Mouse (Mus musculus): ENCODE measurements at regions not wholly inside any gene's neighbourhood (a gene's known extent, or its start where the extent isn't known, plus 50 kb on each side); places are given as distances from the start of the nearest gene placed in this dataset.

- no peak for DNase-seq
Observed at GRCm38 (mm10) chr1:81945236-81945635, 287.7 kb upstream of the Gm9747 start.

GRCm38 (mm10) chr1:81950140-81950550 lies 282.8 kb upstream of the Gm9747 start:
- no peak for DNase-seq

- DNase-seq, result no peak
Observed at GRCm38 (mm10) chr1:81950853-81951252, 282.1 kb upstream of the Gm9747 start.

GRCm38 (mm10) chr1:81951493-81952011 lies 281.4 kb upstream of the Gm9747 start:
- DNase-seq, result no peak

GRCm38 (mm10) chr1:81952095-81952494 lies 280.8 kb upstream of the Gm9747 start:
- no peak for DNase-seq

GRCm38 (mm10) chr1:81954507-81954906 lies 278.4 kb upstream of the Gm9747 start:
- DNase-seq, result no peak

- no peak for DNase-seq
Observed at GRCm38 (mm10) chr1:81967062-81967461, 265.9 kb upstream of the Gm9747 start.

GRCm38 (mm10) chr1:81967746-81968295 lies 265.1 kb upstream of the Gm9747 start:
- DNase-seq, result no peak

- no peak for DNase-seq
Observed at GRCm38 (mm10) chr1:81972575-81972974, 260.3 kb upstream of the Gm9747 start.

- DNase-seq, result no peak
Observed at GRCm38 (mm10) chr1:81973481-81973880, 259.4 kb upstream of the Gm9747 start.

- DNase-seq, result no peak
Observed at GRCm38 (mm10) chr1:82007943-82008342, 225.0 kb upstream of the Gm9747 start.

GRCm38 (mm10) chr1:82008805-82009204 lies 224.1 kb upstream of the Gm9747 start:
- DNase-seq, result no peak

GRCm38 (mm10) chr1:82010995-82011394 lies 221.9 kb upstream of the Gm9747 start:
- no peak for DNase-seq

- no peak for DNase-seq
Observed at GRCm38 (mm10) chr1:82015341-82015740, 217.6 kb upstream of the Gm9747 start.

GRCm38 (mm10) chr1:82018701-82019404 lies 214.1 kb upstream of the Gm9747 start:
- no peak for DNase-seq

GRCm38 (mm10) chr1:82027761-82028160 lies 205.2 kb upstream of the Gm9747 start:
- DNase-seq, result no peak

- DNase-seq, result no peak
Observed at GRCm38 (mm10) chr1:82031130-82031529, 201.8 kb upstream of the Gm9747 start.

GRCm38 (mm10) chr1:82032410-82032809 lies 200.5 kb upstream of the Gm9747 start:
- DNase-seq, result no peak

- no peak for DNase-seq
Observed at GRCm38 (mm10) chr1:82038171-82038570, 194.7 kb upstream of the Gm9747 start.

GRCm38 (mm10) chr1:82038698-82039097 lies 194.2 kb upstream of the Gm9747 start:
- no peak for DNase-seq

- DNase-seq, result no peak
Observed at GRCm38 (mm10) chr1:82041286-82042050, 191.4 kb upstream of the Gm9747 start.

GRCm38 (mm10) chr1:82042051-82042432 lies 190.9 kb upstream of the Gm9747 start:
- DNase-seq, result no peak

GRCm38 (mm10) chr1:82042527-82042926 lies 190.4 kb upstream of the Gm9747 start:
- no peak for DNase-seq

- no peak for DNase-seq
Observed at GRCm38 (mm10) chr1:82066291-82066690, 166.6 kb upstream of the Gm9747 start.
